Mouse (Mus musculus): ENCODE results near the gene Gpbar1.

Gpbar1 gene

GRCm38 (mm10) chr1:74278538-74278937 lies at the start of gene Gpbar1:
Gene Gpbar1, plus strand, starts transcription at chr1:74278550.
- no peak for DNase-seq (ENCODE audit: low read depth, low spot score)

- no peak for DNase-seq (ENCODE audit: low read depth, low spot score)
These were observed 48.4 kb upstream of the Gpbar1 start for GRCm38 (mm10) chr1:74229942-74230341.

GRCm38 (mm10) chr1:74230992-74231391 lies 47.4 kb upstream of the Gpbar1 start:
- DNase-seq (ENCODE audit: low read depth, low spot score) = no peak

- peak; percentile 96 for DNase-seq (ENCODE audit: low read depth, low spot score)
These were observed 42.3 kb upstream of the Gpbar1 start, which contains the start of gene Arpc2 for GRCm38 (mm10) chr1:74235938-74236589. Gene Arpc2, plus strand, starts transcription at chr1:74236084.

- no peak for DNase-seq (ENCODE audit: low read depth, low spot score)
These were observed 41.6 kb upstream of the Gpbar1 start for GRCm38 (mm10) chr1:74236590-74237317.

- DNase-seq (ENCODE audit: low read depth, low spot score) = no peak
These were observed 40.7 kb upstream of the Gpbar1 start for GRCm38 (mm10) chr1:74237671-74238070.

DNA sequence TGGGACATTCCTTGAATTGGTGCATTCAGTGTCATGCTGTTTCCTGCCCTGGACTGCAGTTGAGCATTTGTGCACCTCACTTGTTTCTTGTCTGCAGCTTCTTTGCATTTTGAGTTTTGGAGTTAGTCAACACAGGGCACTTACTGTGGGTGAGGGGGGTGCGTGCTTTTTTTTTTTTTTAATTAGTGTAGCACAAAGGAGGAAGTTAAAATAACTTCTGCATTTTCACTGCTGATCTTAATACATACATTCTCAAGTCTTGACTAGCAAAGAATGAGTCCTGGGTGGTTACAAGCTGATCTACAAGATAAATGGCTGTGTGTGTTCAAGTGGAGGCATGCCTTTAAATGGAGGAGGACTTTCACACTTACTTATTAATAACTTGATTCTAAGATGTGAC lies 40.2 kb upstream of the Gpbar1 start:
- no peak for DNase-seq (ENCODE audit: low read depth, low spot score)

DNA sequence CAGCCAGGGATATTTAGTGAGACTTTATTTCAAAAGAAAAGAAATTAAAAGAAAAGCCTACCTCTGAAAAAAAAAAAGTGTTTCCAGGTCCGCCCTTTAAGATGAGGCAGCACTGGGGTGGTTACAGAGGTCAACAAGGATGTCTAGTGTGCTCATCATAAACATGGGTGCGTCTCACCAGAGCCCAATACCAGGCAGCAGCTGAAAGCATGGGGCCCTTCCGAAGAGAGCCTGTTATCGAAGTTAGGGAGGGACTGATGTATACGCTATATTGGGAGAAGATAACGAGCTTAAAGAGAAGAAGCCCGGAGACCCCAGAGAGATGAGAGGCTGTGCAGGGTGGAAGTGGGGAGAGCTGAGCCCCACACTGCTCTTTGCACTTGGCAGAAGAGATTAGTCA lies 39.2 kb upstream of the Gpbar1 start:
- DNase-seq (ENCODE audit: low read depth, low spot score) = no peak

DNA sequence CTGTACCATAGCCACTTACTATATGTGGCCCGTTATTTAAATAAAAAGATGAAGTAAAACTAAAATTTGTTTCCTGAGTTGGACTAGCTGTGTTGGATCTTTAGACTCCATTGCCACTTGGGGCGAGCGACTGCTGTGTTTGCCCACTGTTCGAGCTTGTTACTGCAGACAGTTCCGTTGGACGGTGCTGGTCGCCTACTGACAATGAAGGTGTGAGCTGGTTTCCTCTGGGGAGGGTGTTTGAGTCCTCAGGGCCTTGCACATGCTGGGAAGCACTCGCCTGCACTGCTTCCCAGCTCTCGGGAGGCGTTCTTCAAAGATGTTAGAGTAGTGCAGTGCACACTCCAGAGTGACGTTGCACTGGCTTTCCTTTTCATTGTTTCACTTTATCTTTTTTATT lies 38.7 kb upstream of the Gpbar1 start:
- no peak for DNase-seq (ENCODE audit: low read depth, low spot score)

DNA sequence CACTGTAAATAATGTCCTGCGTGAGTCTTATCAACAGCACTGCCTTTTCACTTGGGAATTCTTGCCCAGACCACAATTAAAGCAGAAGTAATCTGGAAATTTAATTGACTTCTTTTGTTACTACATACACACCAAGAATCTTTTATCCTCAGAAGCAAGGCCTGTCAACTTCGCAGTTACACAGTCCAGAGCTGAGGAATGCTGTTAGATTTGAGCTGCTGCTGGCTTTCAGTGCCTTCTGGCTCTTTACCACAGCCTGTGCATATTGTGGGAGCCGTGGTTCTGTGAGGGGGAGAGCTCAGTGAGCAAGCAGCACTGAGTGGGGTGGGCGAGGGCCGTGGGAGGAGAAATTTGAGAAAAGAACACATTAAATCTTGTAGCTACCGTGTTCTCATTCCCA lies 38.0 kb upstream of the Gpbar1 start:
- DNase-seq (ENCODE audit: low read depth, low spot score) = no peak

DNA sequence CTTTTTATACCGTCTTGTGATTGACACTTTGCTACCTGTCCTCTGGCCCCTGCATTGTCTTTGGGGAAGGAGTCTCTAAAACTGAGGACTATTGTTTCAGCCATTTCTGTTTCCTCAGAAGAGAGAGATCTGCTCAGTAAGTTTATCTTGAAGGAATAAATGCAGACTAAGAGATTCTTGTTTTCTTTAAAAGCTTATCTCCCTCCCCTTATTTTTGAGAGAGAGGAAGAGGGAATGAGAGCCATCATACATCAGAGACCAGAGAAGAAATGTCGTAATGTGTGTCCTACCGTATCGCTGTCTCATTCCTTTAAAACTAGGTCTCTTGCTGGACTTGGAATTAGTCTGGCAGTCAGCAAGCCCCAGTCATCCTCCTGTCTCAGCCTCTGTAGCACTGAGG lies 37.5 kb upstream of the Gpbar1 start:
- no peak for DNase-seq (ENCODE audit: low read depth, low spot score)

DNA sequence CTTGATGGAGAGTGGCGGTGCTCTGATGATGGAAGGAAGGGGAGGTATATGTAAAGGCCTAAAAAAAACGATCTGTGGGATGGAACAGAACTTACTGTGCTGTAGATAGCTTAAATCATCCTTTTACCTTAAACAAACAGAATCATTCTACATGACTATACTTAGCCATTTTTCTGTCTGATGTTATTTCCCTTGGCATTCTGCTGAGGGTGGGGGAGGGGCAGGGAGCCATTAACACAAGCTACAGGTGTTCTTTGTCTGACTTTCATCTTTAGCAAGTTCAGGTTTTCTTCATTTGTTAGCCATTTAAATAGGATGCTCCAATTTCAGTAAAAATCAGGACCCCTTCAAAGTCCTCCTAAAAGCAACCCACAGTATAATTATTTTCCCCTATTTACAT lies 32.8 kb upstream of the Gpbar1 start:
- DNase-seq (ENCODE audit: low read depth, low spot score) = no peak

DNA sequence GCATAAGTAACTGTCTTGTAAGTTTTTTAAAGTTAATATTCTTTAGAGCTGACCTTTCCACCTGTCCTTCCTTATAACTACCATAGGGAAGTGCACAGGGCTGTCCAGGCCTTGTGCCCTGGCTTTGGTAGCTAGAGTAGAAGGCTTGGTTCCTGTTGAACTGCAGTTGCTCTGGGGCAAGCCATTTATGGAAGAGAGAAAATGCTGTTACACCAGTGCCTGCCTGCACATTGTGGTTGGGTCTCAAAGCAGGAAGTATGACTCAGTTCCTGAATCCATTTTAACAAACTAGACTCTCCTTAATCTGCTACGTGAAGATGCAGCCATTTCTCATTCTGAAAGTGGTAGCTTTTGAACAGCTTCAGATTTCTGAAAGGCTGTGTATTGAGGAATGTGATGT lies 29.6 kb upstream of the Gpbar1 start:
- no peak for DNase-seq (ENCODE audit: low read depth, low spot score)

DNA sequence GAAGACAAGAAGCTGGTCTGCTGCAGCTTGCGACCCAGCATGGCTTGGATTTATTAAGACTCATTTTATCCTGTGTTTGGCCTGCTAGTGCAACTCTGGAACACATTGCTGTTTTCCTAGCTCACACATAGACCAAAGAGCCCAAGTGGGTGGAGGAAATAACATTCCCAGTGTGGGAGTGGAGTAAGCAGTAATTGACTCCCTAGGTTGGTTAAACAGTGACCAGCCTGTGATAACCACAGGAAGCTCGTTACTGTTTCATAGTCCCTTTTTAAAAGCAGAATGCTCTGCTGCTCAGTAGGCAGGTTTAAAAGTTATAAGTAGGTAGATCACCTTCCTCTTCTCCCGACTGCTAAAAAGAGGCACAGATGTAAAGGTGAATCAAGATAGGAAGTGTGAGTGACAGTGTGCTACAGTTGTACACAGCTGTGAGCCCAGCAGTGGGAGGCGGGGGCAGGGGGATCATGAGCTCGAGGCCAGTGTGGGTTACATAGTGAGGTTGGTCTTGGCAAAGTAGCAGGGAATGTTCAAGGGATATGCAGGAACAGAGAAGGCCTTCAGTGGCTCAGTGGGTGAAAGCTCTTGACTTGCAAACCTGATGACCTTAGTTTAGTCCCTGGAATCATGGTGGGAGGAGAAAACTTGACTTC lies 28.9 kb upstream of the Gpbar1 start:
- DNase-seq (ENCODE audit: low read depth, low spot score) = no peak

- DNase-seq (ENCODE audit: low read depth, low spot score) = no peak
These were observed 28.3 kb upstream of the Gpbar1 start for GRCm38 (mm10) chr1:74250096-74250495.

DNA sequence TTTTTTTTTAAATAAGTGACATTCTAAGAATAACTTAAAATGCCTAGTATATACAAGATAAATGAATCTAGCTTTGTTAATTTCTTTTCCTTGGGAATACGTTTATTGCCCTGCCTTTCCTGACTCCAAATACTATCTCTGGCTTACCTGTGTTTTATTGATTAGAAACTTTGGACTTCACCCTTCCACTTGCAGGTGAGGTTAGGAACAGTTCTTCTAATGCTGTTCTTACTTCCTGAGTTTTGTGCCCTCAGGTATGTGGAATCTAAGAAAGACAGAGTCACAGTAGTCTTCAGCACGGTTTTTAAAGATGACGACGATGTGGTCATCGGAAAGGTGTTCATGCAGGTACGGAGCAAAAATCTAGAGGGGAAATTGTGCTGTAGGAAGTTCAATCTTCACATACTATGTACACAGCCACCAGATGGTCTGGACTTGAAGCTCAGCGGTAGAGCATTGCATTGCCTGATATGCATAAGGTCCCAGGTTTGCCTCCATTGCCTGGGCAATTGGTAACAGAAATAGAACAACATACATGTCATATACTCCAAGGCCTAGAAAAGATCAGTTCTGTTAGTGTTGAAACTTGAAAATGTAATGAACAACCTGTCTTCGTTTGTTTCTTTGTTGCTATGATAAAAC lies 22.5 kb upstream of the Gpbar1 start:
- no peak for DNase-seq (ENCODE audit: low read depth, low spot score)

DNA sequence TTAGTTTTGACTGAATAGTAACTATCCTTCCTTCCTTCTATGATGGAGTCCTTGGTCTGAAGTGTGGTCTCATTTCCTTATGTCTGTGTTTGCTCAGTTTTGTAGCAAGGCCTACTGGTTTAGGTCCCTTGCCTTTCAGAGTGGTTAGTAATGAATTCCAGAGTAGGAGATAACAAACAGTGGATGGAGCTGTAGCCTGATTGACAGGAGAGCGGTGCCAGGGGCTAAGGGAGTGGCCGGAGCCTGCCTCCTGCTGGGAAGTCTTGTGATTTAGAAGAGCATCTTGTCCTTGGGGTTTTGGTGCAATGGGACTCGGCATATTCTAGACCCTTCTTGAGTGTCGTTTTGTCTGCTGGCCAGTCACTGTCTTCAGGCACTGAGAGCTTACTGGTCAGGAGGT lies 21.6 kb upstream of the Gpbar1 start:
- no peak for DNase-seq (ENCODE audit: low read depth, low spot score)

GRCm38 (mm10) chr1:74262510-74262909 lies 15.8 kb upstream of the Gpbar1 start:
- no peak for DNase-seq (ENCODE audit: low read depth, low spot score)

GRCm38 (mm10) chr1:74268750-74269149 lies 9.6 kb upstream of the Gpbar1 start:
- DNase-seq (ENCODE audit: low read depth, low spot score) = no peak

- no peak for DNase-seq (ENCODE audit: low read depth, low spot score)
These were observed 6.7 kb upstream of the Gpbar1 start for GRCm38 (mm10) chr1:74271659-74272058.

- no peak for DNase-seq (ENCODE audit: low read depth, low spot score)
These were observed 3.3 kb upstream of the Gpbar1 start for GRCm38 (mm10) chr1:74275015-74275414.

- DNase-seq (ENCODE audit: low read depth, low spot score) = no peak
These were observed 1.3 kb upstream of the Gpbar1 start for GRCm38 (mm10) chr1:74277041-74277440.
